Mouse (Mus musculus) brown adipose tissue, adult 24 weeks (tissue): Measurements from ENCODE around the gene Adgrg7. TPM values are rescaled to one million over a fixed set of nuclear protein-coding genes. Genes with fewer than 3 reads are reported as not detected.

Experiments used
- H3K27ac ChIP-seq: fragments of 200-500 bp; replicated peaks from 2 replicates; pipeline ENCODE4 v1.5.1; 2012; ENCODE audit warnings: low read depth, mild to moderate bottlenecking, low read length
- H3K4me1 ChIP-seq: fragments of 200-500 bp; 2 replicates; pipeline ENCODE4 v1.6.1; 2012; ENCODE audit warnings: low read length, mixed read lengths; ENCODE audit not compliant: control insufficient read depth, insufficient read depth, insufficient read length
- H3K4me3 ChIP-seq: fragments of 200-500 bp; 2 replicates; pipeline ENCODE4 v1.5.1; 2012; ENCODE audit warnings: low read depth, mild to moderate bottlenecking, low read length, moderate library complexity; ENCODE audit not compliant: insufficient read depth
- polyA plus RNA-seq: library from polyadenylated mRNA; stranded (reverse); fragments of >200 nt; gene quantifications from 2 replicates; pipeline ENCODE4 v1.2.4, GENCODE M21; 2012; ENCODE audit not compliant: missing spikeins, insufficient read depth, insufficient read length

Adgrg7 gene
- polyA plus RNA-seq, 1 experiment = not detected

DNA sequence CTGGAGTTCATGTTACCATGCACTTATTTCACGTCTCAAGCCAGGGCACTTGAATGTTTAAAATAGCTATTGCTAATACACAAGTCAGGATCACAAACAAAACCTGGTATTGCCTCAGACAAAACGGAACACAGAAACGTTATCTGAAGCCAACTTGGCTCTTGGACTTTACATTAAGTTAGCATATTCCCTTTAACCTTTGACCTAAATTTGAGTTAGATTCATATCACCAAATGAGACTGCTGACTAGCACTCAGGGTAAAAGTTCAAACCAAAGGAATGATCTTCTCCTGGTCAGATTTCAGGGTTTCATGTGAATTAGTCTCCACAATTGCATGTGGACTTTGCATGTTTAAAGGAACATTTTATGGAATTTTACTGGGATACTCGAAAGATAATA lies 73.3 kb downstream of the Adgrg7 start:
- Histone ChIP-seq H3K4me1 (no peaks in the 10 kb centered on the region), H3K4me3 (no peak overlapping the region), H3K27ac (peak overlapping the region; percentile 28; the same call in 1 of the 2 replicates)

DNA sequence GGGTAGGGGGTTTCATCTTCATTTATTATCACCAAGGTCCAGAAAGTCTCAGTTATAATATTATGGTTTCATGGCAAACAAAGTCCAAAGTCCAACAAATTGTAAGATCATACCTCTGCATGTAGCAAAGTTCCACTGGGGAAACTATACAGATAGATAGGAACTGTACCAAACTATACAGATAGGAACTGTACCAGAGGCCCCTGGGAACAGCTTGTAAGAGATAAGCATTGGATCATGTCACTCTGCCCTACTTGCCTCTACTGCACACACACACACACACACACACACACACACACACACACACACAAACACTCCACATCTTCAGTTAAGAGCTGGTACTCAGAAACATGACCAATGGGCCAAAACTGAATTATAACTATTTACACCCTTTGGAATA lies 76.6 kb downstream of the Adgrg7 start:
- Histone ChIP-seq H3K27ac (no peak overlapping the region), H3K4me3 (no peak overlapping the region), H3K4me1 (peaks cover 3% of the 10 kb centered on the region; the same call in 1 of the 2 replicates)

DNA sequence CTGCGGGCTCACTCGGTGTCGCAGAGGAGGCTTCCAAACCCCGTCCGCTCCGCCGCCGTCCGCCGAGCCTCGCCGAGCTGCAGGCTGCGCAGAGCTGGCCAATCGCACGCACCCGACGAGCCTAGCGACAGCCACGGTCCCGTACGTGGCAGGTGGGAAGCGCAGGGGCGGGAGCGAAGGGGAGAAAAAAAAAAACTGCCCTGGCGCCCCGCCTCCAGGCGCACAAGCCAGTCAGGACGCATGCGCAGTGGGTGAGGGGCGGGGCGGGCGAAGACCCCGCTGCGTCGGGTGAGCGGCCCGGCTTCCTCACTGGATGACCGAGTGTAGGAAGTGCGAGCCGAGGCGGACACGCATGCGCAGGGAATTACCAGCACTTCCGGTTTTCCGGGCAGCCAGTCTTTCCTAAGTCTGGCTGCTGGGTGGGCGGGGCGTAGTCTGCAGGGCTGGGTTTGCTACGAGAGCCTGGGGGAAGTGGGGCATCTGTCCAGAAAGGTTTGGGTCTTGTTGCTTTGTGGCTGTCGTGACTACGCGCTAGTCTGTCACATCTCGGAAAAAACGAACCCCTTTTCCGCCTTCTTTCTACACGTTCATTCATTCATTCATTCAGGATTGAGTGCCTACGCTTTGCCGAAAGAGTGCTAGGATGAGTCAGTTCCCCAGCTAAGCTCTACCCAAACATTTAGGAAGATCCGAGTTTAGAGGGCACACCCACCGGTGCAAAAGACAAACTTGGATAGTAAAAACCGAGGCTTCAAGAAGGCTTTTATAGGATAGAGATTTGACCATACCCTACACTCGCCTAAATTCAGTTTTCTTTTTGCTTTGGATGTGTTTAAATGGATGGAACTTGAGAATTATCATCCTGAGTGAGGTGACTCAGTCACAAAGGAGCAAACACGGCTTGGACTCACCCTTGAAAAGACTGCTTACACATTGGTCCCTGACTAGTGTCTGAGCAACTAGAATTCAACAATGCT lies 78.1 kb downstream of the Adgrg7 start, which contains the start of gene Tfg:
TSS of gene Tfg (minus strand) at position 227 of the 977 bp plus-strand sequence.
- peak within 1 kb of the TSS; percentile 82 for H3K27ac ChIP-seq
- peaks cover 3% of the 10 kb centered on the region; the same call in 1 of the 2 replicates for H3K4me1 ChIP-seq
- peak within 1 kb of the TSS; percentile 88 for H3K4me3 ChIP-seq

DNA sequence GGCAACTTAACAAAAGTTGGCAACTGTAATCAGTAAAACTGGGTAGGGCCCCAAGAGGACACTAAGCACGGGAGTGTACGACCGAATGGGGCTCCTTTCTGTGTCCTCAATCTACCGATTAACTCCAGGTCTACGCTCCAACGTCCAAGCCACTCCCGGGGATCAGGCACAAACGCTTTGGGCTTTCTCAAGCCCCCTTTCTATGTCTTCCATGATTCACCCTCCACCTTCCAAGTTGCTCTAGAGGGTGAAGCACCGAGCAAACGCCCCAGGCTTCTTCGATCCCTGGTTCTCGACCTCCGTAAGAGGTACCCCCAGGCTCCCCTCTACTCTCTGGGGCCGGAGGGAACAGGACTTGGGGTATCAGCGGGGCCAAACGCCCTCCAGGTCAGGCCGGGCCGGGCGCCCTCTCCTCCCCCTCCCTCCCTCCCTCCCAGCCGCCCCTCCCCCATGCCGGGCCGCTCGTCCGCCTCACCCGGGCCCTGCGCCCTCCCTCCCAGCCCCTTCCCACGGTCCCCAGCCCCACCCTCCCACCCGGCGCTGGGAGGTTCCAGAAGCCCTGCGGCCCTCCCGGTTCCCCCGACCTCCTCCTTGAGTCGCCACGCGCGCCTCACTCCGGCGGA lies 79.0 kb downstream of the Adgrg7 start:
- peak overlapping the region; percentile 88 for H3K4me3 ChIP-seq
- H3K4me1 ChIP-seq = peaks cover 3% of the 10 kb centered on the region; the same call in 1 of the 2 replicates

DNA sequence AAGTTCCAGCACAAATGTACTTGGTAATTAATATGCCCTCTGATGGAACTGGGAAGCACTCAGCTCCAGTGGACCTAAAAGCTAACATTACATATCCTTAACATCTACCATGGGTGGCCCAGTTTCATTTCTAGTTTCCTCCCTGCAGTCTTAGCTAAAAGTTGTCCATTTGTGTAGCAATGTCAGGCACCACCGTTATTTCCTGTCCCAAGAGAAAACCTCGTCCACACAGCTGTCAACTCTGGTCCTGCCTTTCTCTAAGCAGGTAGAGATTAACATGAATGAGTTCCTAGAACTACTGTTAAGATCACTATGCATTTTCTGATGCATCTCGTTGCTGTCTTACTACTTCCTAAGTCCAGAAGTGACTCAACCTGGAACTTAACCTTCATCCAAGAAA lies 80.0 kb downstream of the Adgrg7 start:
- peaks cover 3% of the 10 kb centered on the region; the same call in 1 of the 2 replicates for H3K4me1 ChIP-seq
- no peak overlapping the region for H3K27ac ChIP-seq
- peak overlapping the region; percentile 88; the same call in 1 of the 2 replicates for H3K4me3 ChIP-seq

More for the DNA sequence above, 79.0 kb downstream of the Adgrg7 start:
- H3K27ac ChIP-seq = peak overlapping the region; percentile 82

DNA sequence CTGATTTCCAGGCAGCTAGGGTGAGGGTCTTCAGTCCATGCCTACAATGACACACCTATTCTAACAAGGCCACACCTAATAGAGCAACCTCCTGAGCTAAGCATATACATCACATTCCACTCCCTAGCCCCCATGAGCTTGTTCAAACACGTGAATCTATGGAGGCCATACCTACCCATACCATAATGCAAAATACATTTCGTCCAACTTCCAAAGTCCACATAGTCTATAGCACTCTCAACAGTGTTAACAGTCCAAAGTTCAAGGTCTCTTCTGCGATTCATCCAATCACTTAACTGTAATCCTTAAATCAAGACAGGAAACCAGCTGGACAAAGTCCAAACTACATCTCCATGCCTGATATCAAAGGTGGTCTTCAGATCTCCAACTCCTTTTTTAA lies 85.6 kb downstream of the Adgrg7 start:
- Histone ChIP-seq H3K27ac (no peak overlapping the region), H3K4me3 (no peak overlapping the region), H3K4me1 (no peaks in the 10 kb centered on the region)

DNA sequence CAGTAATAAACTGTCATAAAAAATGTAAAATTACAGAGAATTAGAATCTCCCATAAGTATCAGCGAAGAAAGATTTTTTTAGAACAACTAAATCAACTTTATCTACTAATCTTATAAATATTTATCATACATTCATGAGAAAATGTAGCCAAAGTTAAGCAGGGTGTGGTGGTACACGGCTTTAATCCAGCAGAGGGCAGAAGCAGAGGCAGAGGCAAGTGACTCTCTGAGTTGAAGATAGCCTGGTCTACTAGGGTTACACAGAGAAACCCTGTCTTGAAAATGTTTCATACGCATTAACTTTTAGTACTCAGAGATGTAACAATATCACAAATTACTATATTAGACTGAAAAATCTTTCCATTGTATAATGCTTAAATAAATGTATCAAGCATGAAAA lies 89.9 kb downstream of the Adgrg7 start:
- Histone ChIP-seq H3K27ac (no peak overlapping the region), H3K4me3 (no peak overlapping the region), H3K4me1 (no peaks in the 10 kb centered on the region)

DNA sequence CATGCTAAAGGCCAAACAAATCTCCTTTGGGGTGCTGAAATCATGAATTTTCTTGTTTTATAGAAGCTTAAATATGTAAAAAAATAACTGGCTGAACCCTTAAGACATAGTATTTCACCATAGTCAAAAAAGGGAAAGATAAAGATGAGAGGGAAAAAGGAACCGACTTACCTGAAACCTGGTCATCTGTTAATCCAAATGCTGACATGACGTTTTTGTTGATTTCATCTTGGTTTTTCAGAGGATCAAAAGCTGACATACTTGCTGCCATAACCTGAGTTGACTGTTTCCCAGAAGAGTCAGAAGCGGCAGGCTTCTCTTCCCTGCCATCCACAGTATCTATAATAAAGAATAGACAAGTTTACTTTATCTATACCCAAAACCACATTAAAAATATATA lies 94.8 kb downstream of the Adgrg7 start:
- Histone ChIP-seq H3K27ac (no peak overlapping the region), H3K4me3 (no peak overlapping the region), H3K4me1 (no peaks in the 10 kb centered on the region)

DNA sequence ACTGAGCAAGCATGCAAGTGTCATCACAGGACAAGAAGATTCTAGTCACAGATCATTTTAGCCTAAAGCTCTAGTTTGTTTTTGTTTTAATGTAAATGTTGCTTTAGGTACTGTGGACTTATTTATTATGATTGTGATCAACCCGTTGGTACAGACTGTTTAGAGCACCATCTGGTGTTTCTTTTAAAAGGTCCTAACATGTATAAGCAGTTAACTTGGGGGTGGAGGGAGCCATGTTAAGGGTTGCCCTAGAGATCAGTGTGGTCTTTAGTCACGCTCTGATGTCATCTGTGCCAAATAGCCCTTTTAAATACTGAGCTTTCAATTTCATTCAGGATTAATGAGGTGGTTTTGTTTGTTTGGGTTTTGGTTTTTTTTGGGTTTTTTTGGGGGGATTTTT lies 99.2 kb downstream of the Adgrg7 start:
- Histone ChIP-seq H3K27ac (no peak overlapping the region), H3K4me1 (no peaks in the 10 kb centered on the region), H3K4me3 (no peak overlapping the region)

DNA sequence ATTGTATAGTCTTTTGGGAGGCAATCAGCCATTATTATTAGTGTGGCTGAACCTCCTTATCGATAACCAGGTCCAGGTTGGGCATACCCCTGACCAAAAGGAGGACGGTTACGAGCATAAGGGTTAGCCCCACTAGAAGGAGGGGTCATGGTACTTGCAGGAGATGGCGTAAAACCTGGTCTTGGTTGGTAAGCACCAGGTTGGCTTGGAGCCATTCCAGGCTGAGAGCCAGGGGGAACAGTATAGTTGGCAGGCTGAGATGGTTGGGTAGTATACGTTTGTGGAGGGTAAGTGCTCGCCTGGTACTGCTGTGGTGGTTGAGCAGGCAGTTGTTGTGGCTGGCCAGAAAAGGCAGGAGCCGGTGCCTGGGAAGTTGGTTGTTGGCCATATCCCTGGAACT lies 104.9 kb downstream of the Adgrg7 start:
- no peaks in the 10 kb centered on the region for H3K4me1 ChIP-seq
- H3K27ac ChIP-seq = no peak overlapping the region
- H3K4me3 ChIP-seq = no peak overlapping the region

DNA sequence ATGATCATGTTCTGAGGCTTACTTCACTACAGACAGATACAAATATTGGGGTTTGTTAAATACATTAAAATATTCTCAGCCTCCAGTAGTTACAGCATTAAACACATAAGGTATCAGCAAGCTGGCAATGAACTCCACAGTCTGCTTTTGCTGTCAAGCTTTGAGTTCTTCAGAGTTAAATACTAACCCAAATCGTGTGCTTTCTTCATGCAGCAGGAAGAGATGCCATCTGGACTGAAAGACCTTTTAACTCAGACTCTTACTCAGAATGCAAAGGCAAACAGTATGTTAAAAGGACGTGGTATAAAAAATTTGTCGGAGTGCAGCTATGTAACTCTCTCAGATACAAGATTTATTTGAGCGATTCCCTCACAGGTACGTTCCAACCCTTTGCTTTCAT lies 108.9 kb downstream of the Adgrg7 start:
- H3K4me1 ChIP-seq = no peaks in the 10 kb centered on the region
- H3K27ac ChIP-seq = no peak overlapping the region
- H3K4me3 ChIP-seq = no peak overlapping the region

DNA sequence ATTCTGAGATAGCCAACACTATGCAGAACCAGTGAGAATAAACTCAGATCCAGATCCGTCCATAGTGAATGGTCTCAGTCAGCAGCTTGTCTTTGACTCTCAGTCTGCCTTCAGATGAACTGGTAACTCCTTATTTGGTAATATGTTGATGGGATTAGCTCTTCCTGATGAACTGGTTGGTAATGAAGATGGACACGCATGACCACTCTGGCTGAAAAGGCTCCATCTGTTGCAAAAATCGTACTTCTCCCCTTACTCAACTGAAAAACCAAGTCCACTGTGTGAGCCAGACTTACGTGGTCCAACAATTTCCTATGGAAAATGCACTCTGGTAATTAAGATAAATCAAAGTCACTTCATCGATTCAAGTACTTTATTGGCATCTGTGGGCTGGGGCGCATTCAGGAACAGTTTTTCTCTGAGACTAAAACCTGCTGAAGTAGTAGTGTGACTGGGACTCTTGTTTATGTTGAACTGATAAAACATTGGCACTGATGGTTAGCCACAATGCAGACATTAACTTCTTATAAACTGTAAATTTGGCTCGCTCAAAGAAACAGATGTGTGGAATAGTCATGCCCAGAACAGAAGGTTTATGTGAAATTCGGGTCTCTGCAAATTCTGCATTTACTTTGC lies 114.5 kb downstream of the Adgrg7 start:
- Histone ChIP-seq H3K4me1 (no peaks in the 10 kb centered on the region), H3K4me3 (no peak overlapping the region)

DNA sequence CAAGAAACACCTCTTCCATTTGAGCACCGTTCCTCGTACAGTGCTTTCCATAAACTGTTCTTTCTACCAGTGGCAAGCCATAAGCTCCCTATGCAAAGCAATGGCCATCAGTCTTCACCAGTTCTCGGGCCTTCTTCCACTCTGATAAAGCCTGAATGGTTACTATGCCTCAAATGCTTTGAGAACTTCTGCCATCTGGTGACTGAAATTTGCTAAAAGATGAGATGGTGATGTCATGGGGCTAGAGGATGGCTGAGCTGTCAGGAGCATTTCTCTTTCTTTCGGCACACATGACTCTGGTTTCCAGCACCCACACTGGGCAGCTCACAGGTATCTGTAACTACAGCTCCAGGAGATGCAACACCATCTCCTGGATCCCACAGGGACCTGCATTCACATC lies 118.5 kb downstream of the Adgrg7 start:
- Histone ChIP-seq H3K4me3 (no peak overlapping the region), H3K27ac (no peak overlapping the region), H3K4me1 (no peaks in the 10 kb centered on the region)

More for the DNA sequence above, 114.5 kb downstream of the Adgrg7 start:
- no peak overlapping the region for H3K27ac ChIP-seq
